Mouse (Mus musculus) stomach, embryonic 14.5 days (tissue): ENCODE results near the gene Lbhd2. TPM values are rescaled to one million over a fixed set of nuclear protein-coding genes. Genes with fewer than 3 reads are reported as not detected.

Experiments used
- ATAC-seq: fragments of 200-750 bp; cut with Nextera tagmentation; 2 replicates; pipeline ENCODE4 v1.8.0; 2017; ENCODE audit warnings: low read depth, moderate TSS enrichment; ENCODE audit not compliant: insufficient number of reproducible peaks, insufficient read depth, low FRiP score
- H3K27ac ChIP-seq: fragments of 300-500 bp; sonication (generic); 2 replicates; pipeline ENCODE4 v1.5.1; 2014; ENCODE audit warnings: mild to moderate bottlenecking, low read length, moderate library complexity, mixed read lengths
- H3K27me3 ChIP-seq: fragments of 300-500 bp; sonication (generic); 2 replicates; pipeline ENCODE4 v1.6.1; 2014; ENCODE audit warnings: low read length, control low read depth, mixed read lengths; ENCODE audit not compliant: control insufficient read depth, insufficient read depth
- H3K36me3 ChIP-seq: fragments of 300-500 bp; sonication (generic); 2 replicates; pipeline ENCODE4 v1.6.1; 2014; ENCODE audit warnings: mild to moderate bottlenecking, control low read depth, low read length, moderate library complexity, mixed read lengths; ENCODE audit not compliant: control insufficient read depth, insufficient read depth
- H3K4me1 ChIP-seq: fragments of 300-500 bp; sonication (generic); 2 replicates; pipeline ENCODE4 v1.6.1; 2014; ENCODE audit warnings: low read length, control low read depth, mixed read lengths; ENCODE audit not compliant: control insufficient read depth, insufficient read depth
- H3K4me2 ChIP-seq: fragments of 300-500 bp; sonication (generic); replicated peaks from 2 replicates; pipeline ENCODE4 v1.6.1; 2014; ENCODE audit warnings: low read depth, low read length, control low read depth
- H3K4me3 ChIP-seq: fragments of 300-500 bp; sonication (generic); 2 replicates; pipeline ENCODE4 v1.5.1; 2014; ENCODE audit warnings: low read depth, low read length, control low read depth
- H3K9ac ChIP-seq: fragments of 300-500 bp; sonication (generic); replicated peaks from 2 replicates; pipeline ENCODE4 v1.6.1; 2014; ENCODE audit warnings: low read depth, mild to moderate bottlenecking, control low read depth, low read length, moderate library complexity, mixed read lengths
- H3K9me3 ChIP-seq: fragments of 300-500 bp; sonication (generic); 2 replicates; pipeline ENCODE4 v1.6.1; 2016; ENCODE audit warnings: low read depth, low read length, control low read depth; ENCODE audit not compliant: control insufficient read depth
- whole genome bisulfite sequencing: fragments of 180-500 bp; shearing (Covaris S2); extraction: QIAGEN DNeasy Blood & Tissue Kit; methylation state at CpG from one replicate; pipeline ENCODE4 v1.1.7; 2014; 5-methylcytosine and 5-hydroxymethylcytosine counted together
- polyA plus RNA-seq: library from polyadenylated mRNA; unstranded; fragments of >200 nt; fragmentation: Nextera tagmentation; extraction: Ambion mirVana; gene quantifications from 2 replicates; pipeline ENCODE4 v1.2.1, GENCODE M21; 2014

Lbhd2 gene
- polyA plus RNA-seq, 1 experiment from 2014 or later = 0.93 TPM

DNA sequence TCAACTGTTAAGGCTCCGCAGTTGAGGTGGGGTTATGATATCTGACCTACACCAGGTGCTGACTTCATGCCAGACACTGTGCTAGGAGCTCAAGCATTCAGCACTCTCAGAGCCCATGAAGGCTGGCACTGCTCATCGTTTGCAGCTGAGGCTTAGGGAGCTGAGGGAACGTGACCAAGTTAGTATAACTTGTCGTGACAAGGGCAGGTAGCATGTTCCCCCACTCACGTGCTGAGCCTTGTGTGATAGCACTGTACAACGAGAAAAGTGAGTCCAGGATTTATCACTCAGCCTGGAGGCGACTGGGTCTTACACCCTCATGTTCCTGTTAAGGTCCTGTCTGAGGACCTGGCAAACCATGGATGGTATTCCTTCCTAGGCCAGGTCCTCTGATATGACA lies 45.0 kb downstream of the Lbhd2 start:
- no peak overlapping the region for H3K4me3 ChIP-seq
- H3K27ac ChIP-seq = no peak overlapping the region
- no peak overlapping the region for H3K4me2 ChIP-seq
- 78% methylated on average over 7 of the region's 7 CpGs for WGBS
- H3K9ac ChIP-seq = no peak overlapping the region
- ATAC-seq = no peak
- H3K9me3 ChIP-seq = no peaks in the 10 kb centered on the region
- peaks cover 39% of the 10 kb centered on the region for H3K4me1 ChIP-seq
- no peaks in the 10 kb centered on the region for H3K36me3 ChIP-seq
- peaks cover 28% of the 10 kb centered on the region for H3K27me3 ChIP-seq

DNA sequence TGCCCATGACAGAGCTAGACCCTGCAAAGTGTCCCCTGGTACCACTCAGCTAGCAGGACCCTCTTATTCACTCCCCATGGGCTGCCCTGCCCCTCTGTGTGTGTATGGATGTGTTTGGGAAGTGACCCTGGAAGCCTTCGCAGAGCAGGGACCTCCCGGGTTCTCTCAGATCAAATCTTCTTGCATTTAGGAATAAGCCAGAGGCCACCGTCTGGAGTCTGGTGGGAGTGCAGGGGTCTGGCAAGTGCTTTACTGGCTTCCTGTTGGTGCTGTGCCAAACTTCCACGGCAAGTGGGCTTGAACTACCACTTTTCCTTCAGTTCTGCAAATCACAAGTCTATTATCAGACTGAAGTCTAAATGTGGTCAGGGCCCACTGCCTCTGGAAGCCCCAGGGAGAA lies 47.4 kb downstream of the Lbhd2 start:
- 33% methylated on average over 4 of the region's 4 CpGs for WGBS
- no peak overlapping the region for H3K27ac ChIP-seq

DNA sequence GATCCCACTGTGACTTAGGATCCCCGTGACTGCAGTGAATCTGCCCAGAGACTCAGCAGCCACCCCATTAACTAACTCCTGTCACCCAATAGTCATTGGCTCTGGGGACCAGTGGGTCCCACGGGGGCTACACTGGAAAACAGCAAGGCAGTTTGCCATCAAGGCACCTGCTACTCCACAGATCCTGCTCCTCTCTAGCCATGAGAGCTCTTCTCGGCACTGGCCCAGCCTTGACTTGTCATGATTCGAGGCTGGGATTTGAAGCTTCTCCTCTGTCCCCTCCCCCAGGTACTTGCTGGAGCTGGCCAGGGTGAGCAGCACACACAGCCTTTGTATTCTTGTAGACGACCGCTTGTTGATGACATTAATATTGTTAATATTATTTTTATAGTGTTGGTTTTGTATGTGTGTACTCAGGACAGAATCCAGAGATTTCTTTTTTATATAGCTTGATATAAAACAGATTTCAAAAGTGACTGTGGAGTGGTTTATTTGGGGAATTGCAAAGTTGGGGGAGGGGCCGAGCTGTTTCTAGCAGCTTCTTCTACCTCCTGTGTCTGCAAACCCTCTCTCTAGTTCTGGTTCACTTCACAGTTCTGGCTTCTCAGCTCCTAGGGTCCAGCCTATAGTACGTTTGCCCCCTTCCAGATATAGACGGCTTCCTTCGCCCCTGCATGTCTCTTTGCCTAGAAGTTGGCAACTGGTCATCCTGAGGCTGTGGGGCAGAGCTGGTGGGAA lies 48.1 kb downstream of the Lbhd2 start:
- H3K4me3 ChIP-seq = no peak overlapping the region
- no peak overlapping the region for H3K9ac ChIP-seq
- no peak overlapping the region; the same call in 1 of the 2 replicates for H3K27ac ChIP-seq
- no peaks in the 10 kb centered on the region for H3K9me3 ChIP-seq
- H3K27me3 ChIP-seq = peaks cover 4% of the 10 kb centered on the region; the same call in 1 of the 2 replicates
- WGBS = 51% methylated on average over 10 of the region's 10 CpGs
- H3K4me1 ChIP-seq = peaks cover 22% of the 10 kb centered on the region
- ATAC-seq = no peak
- H3K4me2 ChIP-seq = no peak overlapping the region
- H3K36me3 ChIP-seq = no peaks in the 10 kb centered on the region

More for the DNA sequence above, 47.4 kb downstream of the Lbhd2 start:
- Histone ChIP-seq H3K4me2 (no peak overlapping the region), H3K4me1 (peaks cover 25% of the 10 kb centered on the region), H3K27me3 (peaks cover 4% of the 10 kb centered on the region; the same call in 1 of the 2 replicates), H3K9me3 (no peaks in the 10 kb centered on the region), H3K4me3 (no peak overlapping the region), H3K36me3 (no peaks in the 10 kb centered on the region), H3K9ac (no peak overlapping the region)
- no peak for ATAC-seq

DNA sequence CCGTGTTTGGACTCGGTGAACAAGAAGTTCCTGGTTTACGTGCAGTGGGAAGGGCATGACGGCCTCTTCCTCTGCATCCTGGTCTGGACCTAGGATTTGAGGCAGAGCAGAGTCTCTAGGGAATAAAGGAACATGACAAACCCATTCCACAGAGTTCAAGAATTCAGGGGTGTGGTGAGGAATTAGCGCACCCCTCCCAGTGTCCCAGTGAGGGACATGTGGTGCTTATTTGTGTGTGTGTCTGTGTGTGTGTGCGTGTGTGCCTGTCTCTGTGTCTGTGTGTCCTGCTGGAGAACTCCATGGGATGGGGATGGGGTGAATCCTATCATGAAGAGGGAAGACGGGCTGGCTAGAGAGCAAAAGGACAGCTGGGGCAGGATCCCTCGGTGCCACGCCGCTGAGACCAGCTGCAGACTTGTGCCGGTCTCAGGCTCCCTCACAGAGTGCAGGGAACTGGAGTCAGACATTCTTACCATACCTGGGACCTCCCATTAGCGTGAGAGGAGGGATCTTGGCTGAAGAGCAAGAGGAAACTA lies 48.8 kb downstream of the Lbhd2 start:
- H3K4me1 ChIP-seq = peaks cover 19% of the 10 kb centered on the region
- H3K27me3 ChIP-seq = peaks cover 4% of the 10 kb centered on the region; the same call in 1 of the 2 replicates
- H3K27ac ChIP-seq = no peak overlapping the region; the same call in 1 of the 2 replicates
- no peak overlapping the region for H3K9ac ChIP-seq
- H3K4me3 ChIP-seq = no peak overlapping the region
- H3K9me3 ChIP-seq = no peaks in the 10 kb centered on the region
- H3K4me2 ChIP-seq = no peak overlapping the region
- no peak for ATAC-seq
- 65% methylated on average over 12 of the region's 12 CpGs for WGBS
- H3K36me3 ChIP-seq = no peaks in the 10 kb centered on the region

DNA sequence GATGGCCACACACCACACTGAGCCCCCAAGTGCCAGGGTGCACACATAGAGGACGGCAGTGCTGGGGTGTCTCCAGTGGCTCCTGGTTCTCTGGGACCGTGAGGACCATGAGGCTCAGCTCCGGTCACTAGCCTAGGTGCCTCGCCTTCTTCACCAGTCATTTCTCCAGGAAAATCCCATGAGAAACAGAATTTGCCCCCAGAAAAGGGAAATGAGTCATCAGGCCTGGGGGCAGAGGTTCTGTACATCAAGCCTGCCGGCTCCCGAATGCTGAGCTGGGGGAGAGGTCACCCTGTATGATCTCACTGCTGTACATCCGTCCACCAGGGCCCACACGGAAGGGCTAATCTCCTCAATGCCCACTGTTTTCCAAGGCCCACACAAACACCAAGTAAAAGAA lies 49.3 kb downstream of the Lbhd2 start:
- H3K27ac ChIP-seq = no peak overlapping the region
- H3K4me2 ChIP-seq = no peak overlapping the region
- H3K36me3 ChIP-seq = no peaks in the 10 kb centered on the region
- WGBS = 60% methylated on average over 8 of the region's 8 CpGs
- ATAC-seq = no peak
- H3K4me3 ChIP-seq = no peak overlapping the region
- no peaks in the 10 kb centered on the region for H3K9me3 ChIP-seq
- peaks cover 4% of the 10 kb centered on the region; the same call in 1 of the 2 replicates for H3K27me3 ChIP-seq
- peaks cover 19% of the 10 kb centered on the region for H3K4me1 ChIP-seq
- no peak overlapping the region for H3K9ac ChIP-seq

DNA sequence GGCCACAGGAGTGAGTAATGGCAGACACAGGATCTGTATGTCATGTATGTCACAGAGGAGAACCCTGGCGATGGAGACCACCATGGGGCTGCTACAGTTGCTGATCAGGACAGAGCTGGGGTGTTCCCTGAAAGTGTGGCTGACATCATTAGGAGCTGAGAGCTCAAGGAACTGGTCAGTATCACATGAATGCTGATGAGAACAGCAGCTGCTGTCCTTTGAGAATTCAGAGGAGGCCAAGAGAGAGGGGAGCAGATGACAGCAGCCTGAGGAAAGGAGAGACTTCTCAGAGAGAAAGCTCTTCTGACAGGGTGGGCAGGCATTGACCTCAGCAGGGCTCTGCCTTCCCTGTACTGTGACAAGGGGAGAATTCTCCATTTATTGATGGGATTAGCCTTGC lies 51.1 kb downstream of the Lbhd2 start:
- 73% methylated on average over 1 of the region's 1 CpGs for WGBS
- Histone ChIP-seq H3K9me3 (no peaks in the 10 kb centered on the region), H3K9ac (no peak overlapping the region), H3K4me3 (no peak overlapping the region), H3K27ac (no peak overlapping the region), H3K4me1 (peaks cover 19% of the 10 kb centered on the region), H3K36me3 (no peaks in the 10 kb centered on the region), H3K27me3 (no peaks in the 10 kb centered on the region), H3K4me2 (no peak overlapping the region)
- ATAC-seq = no peak

Other genes with a start within 250 kb of the Lbhd2 start
- 11.4 and 13.0 TPM in 2 replicates for gene Traf3, start 240.4 kb upstream of the Lbhd2 start, polyA plus RNA-seq
- gene 4930595D18Rik, start 222.3 kb upstream of the Lbhd2 start, polyA plus RNA-seq = not detected in 2 replicates
- not detected in 2 replicates for gene Amn, start 135.7 kb upstream of the Lbhd2 start, polyA plus RNA-seq
- 44.1 and 44.9 TPM in 2 replicates for gene Cdc42bpb, start 29.1 kb upstream of the Lbhd2 start, polyA plus RNA-seq
- 5.7 and 6.8 TPM in 2 replicates for gene Exoc3l4, start 10.2 kb downstream of the Lbhd2 start, polyA plus RNA-seq
- 3.5 and 5.0 TPM in 2 replicates for gene Tnfaip2, start 35.7 kb downstream of the Lbhd2 start, polyA plus RNA-seq
- 38.4 and 42.6 TPM in 2 replicates for gene Gm266, start 79.0 kb downstream of the Lbhd2 start, polyA plus RNA-seq
- 448 and 475 TPM in 2 replicates for gene Eif5, start 131.2 kb downstream of the Lbhd2 start, polyA plus RNA-seq
- gene Mark3, start 167.7 kb downstream of the Lbhd2 start, polyA plus RNA-seq = 58.5 and 58.9 TPM in 2 replicates